Mouse (Mus musculus) G1E (cell line): Measurements from ENCODE around the gene Vangl1. TPM values are rescaled to one million over a fixed set of nuclear protein-coding genes. Genes with fewer than 3 reads are reported as not detected.

Experiments
- ATAC-seq: 2 replicates; pipeline ENCODE4 v1.8.0; 2016; ENCODE audit warnings: mild to moderate bottlenecking; ENCODE audit not compliant: insufficient number of reproducible peaks, poor library complexity, low FRiP score, severe bottlenecking; ENCODE audit errors: extremely low read depth
- DNase-seq: peaks from one replicate; pipeline ENCODE4 v3.0.0; 2012; ENCODE audit warnings: low spot score
- H3K27me3 ChIP-seq: 2 replicates; pipeline ENCODE4 v1.6.1; 2012; ENCODE audit warnings: mild to moderate bottlenecking, low read length, inconsistent platforms; ENCODE audit not compliant: insufficient read depth
- H3K36me3 ChIP-seq: replicated peaks from 2 replicates; pipeline ENCODE3; 2012; ENCODE audit warnings: mild to moderate bottlenecking, inconsistent platforms
- H3K4me1 ChIP-seq: 2 replicates; pipeline ENCODE4 v1.6.1; 2012; ENCODE audit warnings: low read depth, low read length, inconsistent platforms, mixed read lengths; ENCODE audit not compliant: insufficient read depth
- H3K4me3 ChIP-seq: 2 replicates; pipeline ENCODE4 v1.5.1; 2012; ENCODE audit warnings: low read depth, mild to moderate bottlenecking, inconsistent platforms, low read length, moderate library complexity, mixed read lengths
- H3K9me3 ChIP-seq: replicated peaks from 2 replicates; pipeline ENCODE4 v1.6.1; 2012; ENCODE audit warnings: inconsistent platforms
- CTCF ChIP-seq: IDR thresholded peaks from 2 replicates; pipeline ENCODE4 v1.5.1; 2012; ENCODE audit warnings: low read depth, low read length, inconsistent platforms, mixed read lengths
- GATA1 ChIP-seq: IDR thresholded peaks from 2 replicates; pipeline ENCODE4 v1.6.1; 2012; ENCODE audit warnings: borderline replicate concordance, low read length, inconsistent platforms, mixed read lengths
- GATA2 ChIP-seq: IDR thresholded peaks from 2 replicates; pipeline ENCODE4 v1.6.1; 2012; ENCODE audit warnings: low read depth, low read length, inconsistent platforms, borderline replicate concordance
- POLR2AphosphoS5 ChIP-seq: IDR thresholded peaks from 2 replicates; pipeline ENCODE4 v1.6.1; 2012; ENCODE audit warnings: low read depth, low read length, inconsistent platforms; ENCODE audit not compliant: insufficient replicate concordance
- TAL1 ChIP-seq: conservative IDR thresholded peaks from 2 replicates; pipeline ENCODE4 v1.6.1; 2012; ENCODE audit warnings: low read depth, low read length, inconsistent platforms, mixed read lengths
- polyA plus RNA-seq: library from polyadenylated mRNA; stranded (reverse); fragments of >175 nt; gene quantifications from 2 replicates; pipeline ENCODE4 v1.2.3, GENCODE M21; 2012
- total RNA-seq, 2 experiments: library from RNA; stranded (forward) in 1 of 2; stranded (reverse) in 1 of 2; fragments of 200-1000 nt in 1 of 2; fragments of >200 nt in 1 of 2; fragmentation: Nextera tagmentation in 1 of 2; gene quantifications; 2 replicates each; pipeline ENCODE4 v1.2.3; 2014 to 2017

The Vangl1 gene
- total and polyA plus RNA-seq, 3 experiments = 22.7 to 56.6 (median 25.6) TPM

DNA sequence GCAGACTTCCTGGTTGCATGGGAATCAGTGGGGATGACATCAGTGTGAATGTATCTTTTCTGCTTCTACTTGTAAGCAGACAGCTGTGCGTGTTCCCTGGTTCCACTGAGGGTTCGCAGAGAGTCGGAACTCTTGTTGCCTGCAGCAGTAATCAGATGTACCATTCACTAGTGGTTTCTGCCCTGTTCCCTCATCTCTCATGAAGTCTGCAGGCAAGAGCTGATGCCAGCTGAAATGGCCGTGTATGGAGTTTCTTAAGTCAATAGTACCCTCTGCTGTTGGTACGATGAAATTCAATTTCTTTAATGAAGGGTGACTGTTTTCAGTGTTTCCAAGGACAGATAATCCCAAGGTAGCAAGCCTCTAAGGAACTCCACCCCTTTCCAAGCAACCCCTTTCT is 38.4 kb upstream of the Vangl1 start:
- Histone ChIP-seq H3K4me3 (no peak overlapping the region), H3K4me1 (no peaks in the 10 kb centered on the region), H3K36me3 (no peaks in the 10 kb centered on the region), H3K27me3 (peaks cover 11% of the 10 kb centered on the region), H3K9me3 (no peaks in the 10 kb centered on the region; the same call in 1 of the 2 replicates)
- no peak for ATAC-seq
- TF ChIP-seq TAL1 = no peak
- no peak for TF ChIP-seq GATA2
- TF ChIP-seq POLR2AphosphoS5 = no peak
- no peak for TF ChIP-seq GATA1
- no peak for TF ChIP-seq CTCF
- DNase-seq = no peak

DNA sequence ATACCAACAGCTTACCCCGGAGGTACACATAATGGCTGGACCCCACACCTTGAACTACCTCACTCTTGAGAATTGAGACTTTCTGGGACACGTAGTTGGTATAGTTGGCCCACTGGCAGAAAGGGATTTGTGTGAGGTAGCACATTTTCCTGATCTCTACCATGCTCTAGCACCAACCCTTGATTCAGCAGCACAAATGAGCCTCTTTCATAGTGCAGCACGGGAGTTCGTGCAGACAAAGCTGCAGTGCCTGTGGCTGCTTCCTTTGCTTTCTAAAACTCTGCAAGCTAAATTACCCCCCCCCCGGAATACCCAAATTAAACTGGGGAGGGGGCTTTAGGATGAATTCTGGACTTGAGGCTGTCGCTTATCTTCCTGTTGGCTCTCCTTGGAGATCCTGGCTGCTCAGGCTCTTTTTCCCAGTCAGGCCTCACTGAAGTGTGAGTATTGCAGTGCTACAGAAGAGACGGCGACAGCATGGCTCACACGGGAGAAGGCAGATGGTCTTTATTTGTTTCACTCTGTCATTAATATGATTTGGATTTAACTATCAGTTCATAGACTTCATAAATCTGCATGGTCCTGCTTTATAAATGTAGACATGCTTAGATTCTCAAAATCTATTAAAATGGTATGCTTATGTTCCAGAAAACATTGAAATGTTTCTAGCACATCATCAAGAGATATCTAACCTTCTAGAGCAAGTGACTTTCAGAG is 27.1 kb upstream of the Vangl1 start:
- ATAC-seq = no peak

GRCm38 (mm10) chr3:102222756-102223155 is 18.3 kb upstream of the Vangl1 start:
- DNase-seq = no peak
- no peaks in the 10 kb centered on the region for H3K4me1 ChIP-seq
- no peaks in the 10 kb centered on the region for H3K36me3 ChIP-seq
- peaks cover 25% of the 10 kb centered on the region for H3K27me3 ChIP-seq
- H3K4me3 ChIP-seq = no peak overlapping the region
- no peak for TF ChIP-seq GATA2
- no peak for TF ChIP-seq CTCF
- no peak for TF ChIP-seq GATA1
- no peak for TF ChIP-seq TAL1
- no peak for TF ChIP-seq POLR2AphosphoS5
- no peak for ATAC-seq
- no peaks in the 10 kb centered on the region for H3K9me3 ChIP-seq

More for the DNA sequence above, 27.1 kb upstream of the Vangl1 start:
- H3K36me3 ChIP-seq = no peaks in the 10 kb centered on the region
- DNase-seq = no peak
- peaks cover 4% of the 10 kb centered on the region for H3K27me3 ChIP-seq
- TF ChIP-seq GATA1 (no peak), CTCF (no peak), GATA2 (no peak), POLR2AphosphoS5 (no peak)
- H3K4me1 ChIP-seq = no peaks in the 10 kb centered on the region
- H3K9me3 ChIP-seq = peaks cover 8% of the 10 kb centered on the region
- no peak overlapping the region for H3K4me3 ChIP-seq

GRCm38 (mm10) chr3:102218301-102218700 is 13.8 kb upstream of the Vangl1 start:
- Histone ChIP-seq H3K4me1 (no peaks in the 10 kb centered on the region), H3K9me3 (no peaks in the 10 kb centered on the region), H3K27me3 (peaks cover 23% of the 10 kb centered on the region), H3K4me3 (no peak overlapping the region), H3K36me3 (no peaks in the 10 kb centered on the region)
- TF ChIP-seq CTCF = no peak
- TF ChIP-seq GATA2 = no peak
- TF ChIP-seq GATA1 = no peak
- TF ChIP-seq TAL1 = no peak
- no peak for TF ChIP-seq POLR2AphosphoS5
- DNase-seq (no peak), ATAC-seq (no peak)

DNA sequence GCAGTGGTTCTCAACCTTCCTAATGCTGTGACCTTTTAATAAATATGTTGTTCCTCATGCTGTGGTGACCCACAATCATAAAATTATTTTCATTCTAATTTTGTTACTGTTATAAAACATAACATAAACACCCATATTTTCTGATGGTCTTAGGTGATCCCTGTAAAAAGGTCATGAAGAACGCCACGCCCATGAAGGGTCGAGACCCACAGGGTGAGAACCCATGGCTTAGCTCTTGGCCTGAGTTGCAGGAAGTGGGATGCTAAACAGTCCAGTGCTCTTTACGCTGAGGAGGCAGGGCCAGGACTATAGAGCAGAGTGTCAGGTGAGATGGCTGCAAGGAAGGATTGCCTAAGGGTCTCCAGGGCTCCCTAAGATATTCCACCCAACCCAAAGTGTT is 10.2 kb upstream of the Vangl1 start:
- H3K9me3 ChIP-seq = no peaks in the 10 kb centered on the region
- DNase-seq (no peak), ATAC-seq (no peak)
- TF ChIP-seq CTCF (no peak), POLR2AphosphoS5 (no peak), TAL1 (no peak), GATA2 (no peak), GATA1 (no peak)
- H3K36me3 ChIP-seq = no peaks in the 10 kb centered on the region
- no peaks in the 10 kb centered on the region for H3K4me1 ChIP-seq
- H3K27me3 ChIP-seq = peaks cover 9% of the 10 kb centered on the region; the same call in 1 of the 2 replicates
- H3K4me3 ChIP-seq = no peak overlapping the region

DNA sequence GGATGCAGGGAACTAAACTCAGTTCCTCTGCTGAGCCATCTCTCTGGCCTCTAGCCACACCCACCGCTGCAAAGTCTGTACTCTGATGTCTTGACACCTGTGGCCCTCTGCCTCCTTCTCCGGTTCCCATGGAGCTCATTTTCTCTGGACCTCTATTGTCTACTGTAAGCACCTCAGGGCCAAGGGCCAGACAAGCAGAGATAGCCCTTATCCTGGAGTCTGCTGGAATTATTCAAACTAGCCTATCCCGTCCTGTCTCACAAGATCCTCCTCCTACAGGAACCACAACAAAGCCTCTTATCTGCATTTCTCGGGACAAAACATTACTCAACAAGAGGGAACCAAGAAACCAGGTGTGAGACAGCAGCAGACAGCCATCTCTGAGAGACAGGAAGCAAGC is 9.8 kb upstream of the Vangl1 start:
- Histone ChIP-seq H3K4me1 (no peaks in the 10 kb centered on the region), H3K4me3 (no peak overlapping the region), H3K9me3 (no peaks in the 10 kb centered on the region), H3K27me3 (peaks cover 9% of the 10 kb centered on the region; the same call in 1 of the 2 replicates), H3K36me3 (no peaks in the 10 kb centered on the region)
- ATAC-seq (no peak), DNase-seq (no peak)
- TF ChIP-seq CTCF (no peak), POLR2AphosphoS5 (no peak)

- no peak for ATAC-seq
- H3K27me3 ChIP-seq = peaks cover 12% of the 10 kb centered on the region
- no peak for DNase-seq
- H3K36me3 ChIP-seq = no peaks in the 10 kb centered on the region
- TF ChIP-seq POLR2AphosphoS5 = no peak
- TF ChIP-seq TAL1 = no peak
- no peak for TF ChIP-seq GATA1
- TF ChIP-seq GATA2 = no peak
- no peak for TF ChIP-seq CTCF
- H3K4me3 ChIP-seq = no peak overlapping the region
- H3K4me1 ChIP-seq = no peaks in the 10 kb centered on the region
- H3K9me3 ChIP-seq = no peaks in the 10 kb centered on the region
These were observed 8.4 kb upstream of the Vangl1 start for GRCm38 (mm10) chr3:102212896-102213295.
